Mouse (Mus musculus) embryonic facial prominence, embryonic 10.5 days (tissue): ENCODE results near the gene Tns1. TPM values are rescaled to one million over a fixed set of nuclear protein-coding genes. Genes with fewer than 3 reads are reported as not detected.

Experiments
- DNase-seq: peaks from one replicate; pipeline ENCODE4 v3.0.0-alpha.2; 2017; ENCODE audit warnings: low spot score
- H3K27ac ChIP-seq: fragments of 300-500 bp; sonication (generic); replicated peaks from 2 replicates; pipeline ENCODE4 v1.5.1; 2016; ENCODE audit warnings: mild to moderate bottlenecking
- H3K27me3 ChIP-seq: fragments of 300-500 bp; sonication (generic); replicated peaks from 2 replicates; pipeline ENCODE4 v1.6.1; 2016; ENCODE audit warnings: low read depth, mild to moderate bottlenecking; ENCODE audit not compliant: poor library complexity, severe bottlenecking
- H3K36me3 ChIP-seq: fragments of 300-500 bp; sonication (generic); replicated peaks from 2 replicates; pipeline ENCODE4 v1.6.1; 2016; ENCODE audit warnings: mild to moderate bottlenecking, moderate library complexity
- H3K4me1 ChIP-seq: fragments of 300-500 bp; sonication (generic); 2 replicates; pipeline ENCODE4 v1.6.1; 2016
- H3K4me3 ChIP-seq: fragments of 300-500 bp; sonication (generic); 2 replicates; pipeline ENCODE4 v1.5.1; 2016; ENCODE audit warnings: mild to moderate bottlenecking, moderate library complexity
- H3K9me3 ChIP-seq: fragments of 300-500 bp; sonication (generic); 2 replicates; pipeline ENCODE4 v1.6.1; 2016; ENCODE audit warnings: mild to moderate bottlenecking
- WGBS: fragments of 180-500 bp; shearing (Covaris S2); methylation state at CpG from one replicate; pipeline ENCODE4 v1.1.7; 2016; 5-methylcytosine and 5-hydroxymethylcytosine counted together
- polyA plus RNA-seq: library from polyadenylated mRNA; unstranded; fragments of >200 nt; fragmentation: Nextera tagmentation; extraction: Ambion mirVana; gene quantifications from 2 replicates; pipeline ENCODE4 v1.2.1, GENCODE M21; 2016

Gene Tns1
- polyA plus RNA-seq, 1 experiment from 2014 or later: 27.4 TPM

GRCm38 (mm10) chr1:73864314-73864713, 259.9 kb downstream of the Tns1 start:
- H3K4me3 ChIP-seq: no peak overlapping the region
- H3K27me3 ChIP-seq: no peaks in the 10 kb centered on the region
- H3K4me1 ChIP-seq: peaks cover 22% of the 10 kb centered on the region
- 0 out of 2 replicates have a peak overlapping the region, but pooled peaks have one; percentile 14 for H3K27ac ChIP-seq
- 53% methylated on average over 3 of the region's 3 CpGs for WGBS
- DNase-seq: peak; percentile 26
- no peaks in the 10 kb centered on the region for H3K36me3 ChIP-seq
- H3K9me3 ChIP-seq: no peaks in the 10 kb centered on the region

GRCm38 (mm10) chr1:73863074-73863431, 261.2 kb downstream of the Tns1 start:
- no peaks in the 10 kb centered on the region for H3K9me3 ChIP-seq
- H3K27ac ChIP-seq: peak overlapping the region; percentile 82
- H3K4me3 ChIP-seq: peak overlapping the region; percentile 36; the same call in 1 of the 2 replicates
- no peaks in the 10 kb centered on the region for H3K27me3 ChIP-seq
- H3K4me1 ChIP-seq: peaks cover 22% of the 10 kb centered on the region
- DNase-seq: no peak
- H3K36me3 ChIP-seq: no peaks in the 10 kb centered on the region
- WGBS: 44% methylated on average over 11 of the region's 11 CpGs

DNA sequence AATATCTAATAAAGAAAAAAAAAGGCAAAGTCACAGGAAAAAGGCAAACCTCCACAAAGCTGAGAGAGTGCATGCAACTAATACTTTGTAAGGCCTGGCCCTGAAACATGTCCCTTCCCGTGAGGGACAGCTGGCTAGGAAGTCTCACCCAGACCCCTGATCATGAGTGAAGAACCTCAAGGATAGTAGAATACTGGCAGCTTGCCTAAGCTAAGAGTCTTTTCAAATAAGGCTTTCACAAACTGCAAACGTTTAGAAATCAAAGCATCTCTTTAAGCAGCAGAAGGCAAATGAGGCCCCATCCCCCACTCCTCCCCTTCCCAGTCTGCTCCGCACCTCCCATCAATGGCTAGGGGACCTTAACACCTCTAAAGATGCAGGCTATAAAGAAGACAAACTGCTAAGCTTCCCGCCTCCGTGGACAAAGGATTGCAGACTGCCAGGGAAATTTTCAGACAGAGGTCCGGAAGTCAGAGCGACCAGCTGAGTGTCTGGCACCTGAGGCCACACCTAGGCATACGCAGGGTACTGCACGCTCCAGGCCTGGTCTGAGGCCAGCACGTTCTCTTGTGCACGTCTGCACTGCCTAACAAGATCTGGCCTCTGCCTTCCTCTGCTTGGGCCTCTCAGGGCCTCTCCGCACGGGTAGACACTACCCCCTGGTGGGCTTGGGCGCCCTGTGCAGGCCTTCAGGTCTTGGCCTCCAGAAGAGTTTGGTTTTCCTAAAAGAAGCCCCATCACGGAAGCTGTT, 261.8 kb downstream of the Tns1 start:
- no peaks in the 10 kb centered on the region for H3K36me3 ChIP-seq
- WGBS: 18% methylated on average over 15 of the region's 15 CpGs
- H3K9me3 ChIP-seq: no peaks in the 10 kb centered on the region
- DNase-seq: peak; percentile 90
- no peaks in the 10 kb centered on the region for H3K27me3 ChIP-seq
- H3K27ac ChIP-seq: peak overlapping the region; percentile 82
- peaks cover 22% of the 10 kb centered on the region for H3K4me1 ChIP-seq
- peak overlapping the region; percentile 36; the same call in 1 of the 2 replicates for H3K4me3 ChIP-seq

GRCm38 (mm10) chr1:73860421-73860820, 263.8 kb downstream of the Tns1 start:
- Histone ChIP-seq H3K36me3 (no peaks in the 10 kb centered on the region), H3K27ac (no peak overlapping the region), H3K4me3 (no peak overlapping the region), H3K9me3 (no peaks in the 10 kb centered on the region), H3K4me1 (peaks cover 22% of the 10 kb centered on the region), H3K27me3 (no peaks in the 10 kb centered on the region)
- DNase-seq: no peak
- WGBS: 78% methylated on average over 3 of the region's 3 CpGs

Other genes with a start within 250 kb of the Tns1 start
- 0.06 and 0.15 TPM in 2 replicates for gene Rufy4, start 1.1 kb upstream of the Tns1 start, polyA plus RNA-seq
- 0.05 and 0.22 TPM in 2 replicates for gene Cxcr2, start 29.5 kb upstream of the Tns1 start, polyA plus RNA-seq
- gene Cxcr1, start 70.2 kb upstream of the Tns1 start, polyA plus RNA-seq: not detected in 2 replicates
- 359 and 369 TPM in 2 replicates for gene Arpc2, start 111.6 kb upstream of the Tns1 start, polyA plus RNA-seq
- 0.41 and 0.70 TPM in 2 replicates for gene Gpbar1, start 154.1 kb upstream of the Tns1 start, polyA plus RNA-seq
- 259 and 262 TPM in 2 replicates for gene Aamp, start 160.3 kb upstream of the Tns1 start, polyA plus RNA-seq
- 108 and 109 TPM in 2 replicates for gene Pnkd, start 160.5 kb upstream of the Tns1 start, polyA plus RNA-seq
- gene Tmbim1, start 181.2 kb upstream of the Tns1 start, polyA plus RNA-seq: 12.4 and 12.5 TPM in 2 replicates
- 0.22 and 0.28 TPM in 2 replicates for gene Catip, start 237.7 kb upstream of the Tns1 start, polyA plus RNA-seq